Mouse (Mus musculus) MEL (cell line): ENCODE data around the gene Abcc6.

Source experiments
- CHD1 ChIP-seq: IDR thresholded peaks from 2 replicates; pipeline ENCODE4 v1.6.1; 2012; ENCODE audit warnings: low read depth, mild to moderate bottlenecking, inconsistent platforms, low read length, improper control_type of control experiment
- CTCF ChIP-seq, 3 experiments: IDR thresholded peaks in 2 of 3; conservative IDR thresholded peaks in 1 of 3; 2 replicates each; pipeline ENCODE4 v1.5.1; 2011 to 2012; ENCODE audit warnings: low read length in 3 of 3, low read depth in 2 of 3, mild to moderate bottlenecking in 2 of 3, improper control_type of control experiment in 1 of 3, inconsistent platforms in 1 of 3, mixed read lengths in 1 of 3, moderate library complexity in 1 of 3; ENCODE audit not compliant: control insufficient read depth in 1 of 3, insufficient read depth in 1 of 3, poor library complexity in 1 of 3, severe bottlenecking in 1 of 3
- GATA1 ChIP-seq: IDR thresholded peaks from 2 replicates; pipeline ENCODE4 v1.6.1; 2011; ENCODE audit warnings: low read depth, low read length, improper control_type of control experiment
- HCFC1 ChIP-seq: IDR thresholded peaks from 2 replicates; pipeline ENCODE4 v1.6.1; 2012; ENCODE audit warnings: low read depth, mild to moderate bottlenecking, inconsistent platforms, low read length, improper control_type of control experiment, moderate library complexity
- MYB ChIP-seq: IDR thresholded peaks from 2 replicates; pipeline ENCODE4 v1.6.1; 2011; ENCODE audit warnings: mild to moderate bottlenecking, low read depth, low read length, improper control_type of control experiment
- POLR2A ChIP-seq, 2 experiments: IDR thresholded peaks; 2 replicates each; pipeline ENCODE4 v1.6.1; 2011 to 2012; ENCODE audit warnings: low read length in 2 of 2, mild to moderate bottlenecking in 2 of 2, control low read depth in 1 of 2, improper control_type of control experiment in 1 of 2, low read depth in 1 of 2, moderate library complexity in 1 of 2; ENCODE audit not compliant: control insufficient read depth in 1 of 2, insufficient read depth in 1 of 2, poor library complexity in 1 of 2
- RCOR1 ChIP-seq: IDR thresholded peaks from 2 replicates; pipeline ENCODE4 v1.6.1; 2012; ENCODE audit warnings: low read depth, mild to moderate bottlenecking, inconsistent platforms, low read length, improper control_type of control experiment
- TAL1 ChIP-seq: IDR thresholded peaks from 2 replicates; pipeline ENCODE4 v1.6.1; 2012; ENCODE audit warnings: mild to moderate bottlenecking, inconsistent platforms, low read length, moderate library complexity, mixed read lengths
- TBP ChIP-seq: IDR thresholded peaks from 2 replicates; pipeline ENCODE4 v1.8.0; 2011; ENCODE audit warnings: low read depth, low read length, improper control_type of control experiment
- USF1 ChIP-seq: IDR thresholded peaks from 2 replicates; pipeline ENCODE4 v1.6.1; 2014; ENCODE audit warnings: low read depth, mild to moderate bottlenecking, inconsistent platforms, low read length, improper control_type of control experiment, moderate library complexity

- no peak for TF ChIP-seq MYB
- no peak for TF ChIP-seq POLR2A (IDR thresholded peaks at IDR 0.05; ENCODE audit: control insufficient read depth in 1 of 2, insufficient read depth in 1 of 2, low read depth in 1 of 2, low read length in 2 of 2, poor library complexity in 1 of 2)
- no peak for TF ChIP-seq CTCF (IDR thresholded peaks at IDR 0.05 in 2 of 3, conservative IDR thresholded peaks at IDR 0.05 in 1 of 3; ENCODE audit: control insufficient read depth in 1 of 3, insufficient read depth in 1 of 3, low read depth in 2 of 3, low read length in 3 of 3, poor library complexity in 1 of 3, severe bottlenecking in 1 of 3)
- no peak for TF ChIP-seq RCOR1
- no peak for TF ChIP-seq TAL1
- no peak for TF ChIP-seq TBP
- no peak for TF ChIP-seq HCFC1
- no peak for TF ChIP-seq GATA1
- TF ChIP-seq CHD1: no peak
- no peak for TF ChIP-seq USF1
Observed at GRCm38 (mm10) chr7:45988344-45988743, 41.8 kb downstream of the Abcc6 start.
